Mouse (Mus musculus): ENCODE data around the gene Pou6f2.

The Pou6f2 gene

DNA sequence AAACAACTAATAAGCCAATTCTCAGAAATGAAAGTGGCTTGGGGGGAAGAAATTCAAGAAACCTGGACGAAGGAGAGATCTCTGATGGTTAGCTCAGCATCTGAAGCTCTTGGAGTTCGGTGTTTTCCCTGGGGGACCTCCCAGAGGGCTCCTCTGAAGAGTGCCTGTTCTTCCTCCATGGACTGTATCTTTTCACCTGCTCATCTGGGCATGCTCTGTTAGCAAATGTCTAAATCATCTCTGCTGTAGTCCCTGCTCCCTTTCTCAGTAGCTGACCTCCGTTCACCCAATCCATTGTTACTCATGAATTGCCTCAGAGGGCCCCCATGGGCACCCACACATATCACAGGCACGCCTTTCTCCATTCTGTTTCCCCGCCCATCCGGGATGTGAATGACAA, at the start of gene Pou6f2:
Gene Pou6f2, minus strand, starts transcription at position 101 of the 400 bp plus-strand sequence.
- DNase-seq, result no peak

DNA sequence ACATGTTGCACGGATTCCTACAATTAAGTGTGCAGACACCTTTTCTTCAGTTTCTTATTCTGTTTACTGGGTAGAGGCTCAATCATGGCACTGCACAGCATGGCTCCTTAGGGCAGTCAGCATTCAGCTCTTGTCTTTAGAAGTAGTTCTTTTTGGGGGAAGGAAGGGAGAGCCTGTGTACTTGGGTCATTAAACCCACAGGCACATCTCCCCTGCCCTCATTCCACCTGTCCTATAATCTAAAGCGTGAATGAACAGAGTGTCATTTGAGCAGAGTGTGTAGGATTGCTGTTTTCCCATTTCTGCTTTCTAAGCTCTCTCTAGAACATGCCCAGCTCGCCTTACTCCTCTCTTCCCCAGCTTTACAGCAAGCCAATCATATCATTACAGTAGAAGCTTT, 42.4 kb upstream of the Pou6f2 start:
- DNase-seq, result no peak

DNA sequence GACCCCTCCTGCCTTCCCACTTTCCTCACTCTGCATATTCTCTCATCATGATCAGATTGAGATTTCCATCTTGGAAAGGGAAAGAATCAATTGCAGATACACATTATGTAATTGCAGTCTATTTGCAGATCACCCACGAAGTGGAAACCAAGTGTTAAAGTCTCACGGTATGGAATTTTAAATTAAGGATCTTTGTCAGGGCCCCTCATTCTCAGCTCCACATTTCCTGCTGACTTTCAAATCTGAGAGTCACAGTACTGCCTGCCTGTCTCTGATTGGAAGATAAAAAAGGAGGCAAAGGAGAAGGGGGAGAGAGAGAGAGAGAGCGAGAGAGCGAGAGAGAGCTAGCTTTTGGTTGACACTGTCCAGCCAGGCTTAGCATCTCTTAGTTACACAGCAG, 9.8 kb downstream of the Pou6f2 start:
- no peak for DNase-seq

DNA sequence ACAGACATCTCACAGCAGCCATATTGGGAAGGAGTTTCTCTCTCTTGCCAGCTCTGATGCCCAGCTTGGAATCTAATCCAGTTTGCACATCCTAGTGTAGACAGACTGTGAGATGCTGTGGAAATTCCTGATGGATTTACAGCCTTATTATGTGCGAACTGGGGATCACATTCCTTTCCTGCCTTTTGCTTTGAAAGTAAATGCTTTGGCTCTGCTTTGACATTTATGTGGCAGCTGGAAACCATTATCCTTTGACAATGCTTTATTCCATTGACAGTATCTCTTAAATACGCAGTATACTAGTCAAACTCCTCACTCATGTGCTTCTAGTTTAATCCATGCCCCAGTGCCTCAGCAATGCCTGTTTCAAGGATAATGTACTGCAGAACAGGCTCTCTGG, 34.1 kb downstream of the Pou6f2 start:
- no peak for DNase-seq

DNA sequence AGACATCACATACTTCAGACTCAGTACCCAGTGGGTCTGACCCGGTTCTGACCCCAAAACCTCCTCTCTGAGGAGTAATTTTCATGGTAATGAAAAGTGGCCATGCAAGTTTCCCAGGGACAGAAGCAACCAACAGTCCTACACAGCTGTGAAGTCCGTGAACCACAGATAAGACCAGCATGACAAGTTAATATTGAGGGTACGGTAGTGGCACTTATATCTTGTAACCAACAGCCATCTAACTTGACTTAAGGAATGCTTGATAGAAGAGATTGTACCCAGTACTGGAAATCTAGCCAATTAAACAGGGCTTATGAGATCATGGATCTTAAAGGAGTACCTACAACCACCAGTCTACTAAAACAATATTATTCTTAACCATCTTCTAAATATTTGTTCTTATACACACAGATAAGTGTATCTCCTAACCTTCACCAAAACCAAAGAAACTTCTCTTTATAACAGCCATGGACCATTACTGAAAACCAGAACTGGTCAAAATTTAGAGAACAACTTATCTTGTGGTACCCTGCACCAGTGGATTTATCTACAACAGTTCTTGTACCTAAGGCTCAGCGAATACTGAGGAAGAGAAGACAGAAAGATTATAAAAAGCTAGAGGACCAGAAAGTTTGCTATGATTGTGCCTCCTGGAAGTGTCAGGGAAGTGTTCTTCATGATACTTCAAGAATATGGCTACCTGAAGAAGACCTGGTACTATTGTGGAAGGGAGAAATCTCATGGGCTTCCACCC, 52.7 kb downstream of the Pou6f2 start:
- DNase-seq, result no peak

DNA sequence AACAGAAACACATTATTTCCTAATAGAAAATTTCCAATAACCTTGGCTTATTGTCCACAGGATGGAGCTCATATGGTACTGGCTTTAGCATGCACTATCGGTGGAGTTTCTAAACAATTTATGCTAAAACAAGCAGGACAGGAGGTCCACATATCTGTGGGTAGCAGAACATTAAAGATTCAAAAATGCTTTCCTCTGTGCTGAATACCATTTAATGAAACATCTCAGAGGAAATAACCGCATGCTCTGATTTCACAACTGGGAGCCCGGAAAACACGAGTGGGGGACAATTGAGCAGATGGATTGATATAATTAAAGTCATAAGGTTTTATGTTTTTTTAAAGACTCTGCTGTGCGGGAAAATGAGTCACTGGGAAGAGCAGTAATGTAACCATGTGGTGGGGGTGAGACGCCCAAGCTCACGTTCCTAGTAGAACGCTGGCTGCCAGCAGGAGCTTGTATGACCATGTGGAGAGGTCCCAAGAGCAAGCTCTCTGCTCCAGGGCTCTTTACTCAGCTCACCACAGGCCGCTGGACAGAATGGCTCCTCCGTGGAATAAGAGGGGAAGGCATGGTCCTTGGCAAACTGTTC, 58.5 kb downstream of the Pou6f2 start:
- no peak for DNase-seq

DNA sequence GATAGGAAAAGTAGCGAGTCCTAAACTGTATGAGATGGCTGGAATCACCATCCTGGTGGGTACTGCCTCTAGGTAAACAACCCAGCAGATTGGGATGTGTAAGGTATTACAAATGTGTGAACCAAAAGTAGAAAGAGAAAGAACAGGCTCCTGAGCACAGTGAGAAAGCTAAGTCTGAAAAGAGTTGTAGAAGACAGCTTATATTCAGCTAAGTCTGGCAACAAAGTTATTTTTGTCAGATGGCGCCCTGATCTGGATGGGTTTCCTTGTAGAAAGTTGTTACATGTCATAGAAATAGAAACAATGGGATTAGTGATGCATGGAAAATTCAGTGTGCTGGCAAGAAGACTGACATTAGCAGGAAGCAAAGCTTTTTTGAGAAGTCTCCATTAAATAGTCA, 59.5 kb downstream of the Pou6f2 start:
- DNase-seq, result no peak

DNA sequence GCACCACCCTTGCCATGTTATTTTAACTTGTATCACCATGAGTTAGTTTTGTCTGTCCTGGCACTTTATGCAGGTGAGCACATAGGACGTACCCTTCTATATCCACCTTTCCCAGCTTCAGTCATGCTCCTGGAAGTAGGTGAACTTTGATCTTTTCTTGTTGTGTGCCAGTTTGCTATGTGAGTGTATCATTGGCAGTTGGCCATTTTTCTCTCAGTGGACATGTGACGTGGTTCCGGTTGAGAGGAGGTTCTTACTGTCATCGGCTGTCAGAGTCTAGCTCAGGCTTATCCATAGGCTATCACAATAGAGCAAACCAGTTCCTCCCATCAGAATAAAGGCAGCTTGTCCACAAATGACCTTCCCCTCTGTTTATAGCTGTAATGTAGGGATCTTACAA, 63.5 kb downstream of the Pou6f2 start:
- no peak for DNase-seq

DNA sequence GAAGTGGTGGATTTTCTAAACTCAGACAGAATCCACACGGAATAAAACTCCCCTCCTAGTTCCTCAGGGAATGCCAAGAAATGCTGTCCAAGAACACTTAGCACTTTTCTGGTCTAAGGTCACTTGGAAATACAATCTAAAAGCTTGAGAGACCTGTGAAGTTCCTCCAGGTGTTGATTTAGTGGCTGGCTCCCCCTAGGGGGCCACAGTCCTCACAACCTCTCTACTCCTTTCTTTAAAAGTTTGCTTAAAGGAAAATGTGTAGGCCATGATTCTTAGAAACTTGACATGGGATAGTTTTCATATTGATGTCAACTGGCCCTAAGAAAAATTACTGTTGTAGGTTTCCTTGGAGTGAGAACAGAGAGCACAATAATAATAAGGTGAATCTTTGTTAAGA, 64.9 kb downstream of the Pou6f2 start:
- peak; percentile 0 for DNase-seq

DNA sequence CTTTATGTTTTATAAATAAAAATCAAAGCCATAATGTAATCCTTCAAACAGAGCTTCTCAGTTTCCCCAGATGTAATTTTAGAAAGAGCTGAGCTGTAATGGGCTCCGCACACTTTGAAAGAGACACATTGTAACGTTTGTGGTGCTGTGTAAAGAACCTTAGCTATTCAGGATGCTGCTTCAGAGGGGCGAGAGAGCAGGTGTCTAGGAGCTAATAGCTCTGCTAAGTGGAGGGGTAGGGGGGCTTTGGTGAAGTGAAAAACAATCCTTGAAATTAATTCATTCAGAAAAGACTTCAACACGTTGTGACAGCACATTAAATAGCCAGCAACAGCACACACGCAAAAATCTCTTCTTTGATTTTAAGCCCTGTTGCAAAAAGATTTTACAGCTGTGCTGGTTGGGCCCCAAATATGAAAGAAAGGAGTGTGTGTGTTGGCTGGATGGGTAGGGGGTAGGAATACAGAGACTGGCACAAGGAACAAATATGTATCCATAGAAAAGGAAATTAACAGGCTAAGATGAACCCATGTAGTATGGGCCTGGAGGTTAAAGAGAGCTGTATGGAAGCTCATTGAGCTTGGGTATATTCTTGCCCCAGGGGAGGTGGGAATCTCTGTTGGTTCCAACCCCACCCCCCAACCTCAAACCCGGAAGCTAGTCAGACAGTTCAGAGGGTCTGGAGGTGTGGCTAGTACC, 73.4 kb downstream of the Pou6f2 start:
- DNase-seq, result no peak

DNA sequence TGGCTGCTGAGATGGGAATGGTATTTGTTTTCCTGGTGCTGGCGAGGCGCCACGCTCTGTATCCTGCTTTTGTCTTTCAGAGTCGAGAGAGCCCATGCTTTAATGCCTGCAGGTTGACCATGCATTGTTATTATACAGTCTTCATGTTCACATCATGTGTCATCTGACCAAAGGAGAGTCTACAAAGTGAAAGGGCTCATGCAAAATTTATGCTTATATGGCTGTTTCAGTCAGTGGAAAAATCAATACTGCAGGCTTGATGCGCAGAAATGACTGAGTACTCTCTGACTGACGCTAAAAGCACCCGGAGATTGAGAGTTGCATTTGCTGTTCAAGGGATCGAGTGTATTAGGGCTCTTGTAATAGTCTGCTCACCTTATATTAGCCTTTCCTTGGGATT, 74.1 kb downstream of the Pou6f2 start:
- DNase-seq, result no peak

DNA sequence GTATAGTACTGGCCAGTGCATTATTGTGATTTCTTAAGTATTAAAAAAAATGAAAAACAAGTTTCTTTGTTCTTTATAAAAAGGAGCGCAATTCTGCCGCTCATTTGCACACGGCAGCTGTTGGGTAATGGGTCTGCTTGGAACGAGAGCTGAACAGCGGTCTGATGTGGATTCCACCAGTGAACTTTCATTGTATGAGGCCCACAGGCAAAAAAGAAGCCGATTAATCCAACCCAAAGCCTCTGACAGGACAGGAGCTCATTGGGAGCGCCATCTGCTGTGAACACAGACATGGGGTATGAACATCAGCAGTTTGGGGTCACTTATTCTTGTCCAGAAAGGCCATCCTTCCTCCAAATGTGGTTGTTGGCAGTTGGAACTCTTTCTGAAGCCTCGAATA, 84.9 kb downstream of the Pou6f2 start:
- no peak for DNase-seq

DNA sequence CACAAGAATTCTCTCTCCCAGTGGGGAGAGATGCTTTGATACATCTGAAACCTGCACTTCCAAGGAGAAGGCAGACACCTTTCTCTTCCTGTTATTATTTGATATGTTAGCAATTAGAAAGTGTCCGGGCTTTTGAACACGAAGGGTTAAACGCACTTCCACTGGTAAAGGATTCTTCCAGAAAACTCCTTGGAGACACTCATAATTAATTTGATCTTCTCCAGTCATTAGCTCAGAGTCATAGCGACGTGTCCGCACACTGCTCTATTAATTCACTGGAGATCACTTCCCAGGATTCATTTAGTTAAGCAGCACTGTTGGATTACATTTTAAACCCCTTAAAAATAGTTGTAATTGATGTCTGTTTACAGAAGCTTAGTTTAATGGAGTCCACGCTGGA, 88.5 kb downstream of the Pou6f2 start:
- DNase-seq, result no peak

DNA sequence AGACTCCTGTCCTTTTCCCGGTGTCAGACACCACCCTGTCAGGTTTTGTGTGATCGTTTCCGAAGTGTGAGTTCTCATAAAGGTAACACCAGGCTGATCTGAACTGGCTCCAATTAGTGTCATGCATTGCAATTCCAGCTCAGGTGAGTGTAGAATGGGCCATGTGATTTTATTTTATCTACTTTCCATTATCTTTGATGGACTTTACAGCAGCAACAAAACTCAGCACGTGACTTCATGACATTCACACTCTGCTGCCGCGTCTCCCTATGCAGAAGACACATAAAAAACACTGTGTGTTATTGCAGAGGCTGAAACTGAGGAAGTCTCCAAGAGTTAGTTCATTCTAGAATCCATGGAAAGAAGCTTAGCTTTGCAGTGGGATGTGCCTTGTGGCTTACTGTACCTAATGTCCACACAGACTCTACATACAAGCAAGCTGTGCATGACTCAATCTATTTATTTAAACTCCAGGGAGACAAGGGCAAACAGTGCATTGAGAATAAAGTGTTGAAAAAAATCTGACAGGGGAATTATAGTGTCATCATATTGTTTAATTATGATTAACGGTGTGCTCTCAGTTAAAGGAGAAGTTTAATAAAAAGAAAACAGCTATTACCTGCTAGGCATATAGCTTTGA, 90.9 kb downstream of the Pou6f2 start:
- DNase-seq, result no peak

DNA sequence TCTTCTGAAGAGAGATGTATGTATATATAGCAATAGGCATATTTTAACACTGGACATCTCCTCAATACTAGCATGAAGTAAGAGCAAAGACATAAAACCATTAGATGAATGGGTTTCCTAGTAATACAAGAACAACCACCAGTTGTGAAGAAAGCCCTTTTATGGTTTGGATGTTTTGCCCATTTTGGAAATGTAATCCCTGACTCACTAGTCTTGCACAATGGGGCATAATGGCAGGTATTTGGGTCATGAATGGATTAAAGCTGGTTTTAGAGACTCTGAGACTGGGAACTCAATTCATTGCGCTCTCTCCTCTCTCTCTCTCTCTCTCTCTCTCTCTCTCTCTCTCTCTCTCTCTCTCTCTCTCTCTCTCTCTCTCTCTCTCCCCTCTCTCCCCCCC, 97.5 kb downstream of the Pou6f2 start:
- no peak for DNase-seq

DNA sequence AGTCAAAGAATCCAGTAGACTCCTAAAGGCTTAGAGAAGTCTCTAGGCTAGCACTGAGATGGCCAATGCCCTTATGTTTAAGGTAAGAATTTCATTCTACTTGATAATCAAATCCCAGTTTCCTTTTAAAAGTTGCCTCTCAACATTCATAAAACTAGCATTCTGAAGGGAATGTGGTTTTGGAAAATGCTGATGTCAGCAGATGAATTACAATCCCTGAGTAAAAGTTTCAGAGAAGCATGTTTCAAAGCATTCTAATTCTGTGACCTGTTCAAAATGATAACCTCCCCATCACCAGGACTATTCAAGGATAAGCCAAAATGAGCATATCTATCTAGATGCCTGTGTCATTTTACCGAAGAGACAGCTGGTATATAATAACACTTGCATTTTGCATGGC, 104.0 kb downstream of the Pou6f2 start:
- no peak for DNase-seq

DNA sequence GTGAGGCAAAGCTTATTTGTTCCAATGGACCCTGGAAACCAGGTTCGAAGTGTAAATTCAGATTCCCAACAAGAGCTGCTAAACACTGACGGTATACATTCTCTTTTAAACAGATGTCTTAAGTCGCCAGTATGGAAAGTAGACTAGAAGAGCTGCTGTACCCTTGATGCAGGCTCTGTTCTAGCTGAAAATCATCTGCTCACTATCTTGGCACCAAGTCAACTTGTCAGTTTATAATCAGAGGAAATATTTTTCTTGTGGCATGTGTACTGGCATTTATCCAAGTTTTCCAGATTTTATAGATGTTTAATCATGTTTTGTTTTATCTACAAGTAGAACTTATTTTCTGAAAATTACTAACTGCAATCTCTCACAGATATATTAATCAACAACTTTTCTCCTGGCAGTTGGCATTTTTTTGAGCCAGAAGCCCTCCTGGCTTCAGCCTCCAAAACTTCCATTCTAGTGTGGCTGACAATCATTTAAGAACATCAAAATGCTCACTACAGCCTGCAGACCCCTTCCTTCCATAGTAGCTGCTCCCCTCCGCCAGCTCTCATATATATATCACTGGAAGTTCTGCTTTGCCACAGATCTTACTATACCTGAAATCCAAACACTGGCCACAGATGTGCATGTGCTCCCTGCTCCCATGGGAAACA, 107.1 kb downstream of the Pou6f2 start:
- no peak for DNase-seq

DNA sequence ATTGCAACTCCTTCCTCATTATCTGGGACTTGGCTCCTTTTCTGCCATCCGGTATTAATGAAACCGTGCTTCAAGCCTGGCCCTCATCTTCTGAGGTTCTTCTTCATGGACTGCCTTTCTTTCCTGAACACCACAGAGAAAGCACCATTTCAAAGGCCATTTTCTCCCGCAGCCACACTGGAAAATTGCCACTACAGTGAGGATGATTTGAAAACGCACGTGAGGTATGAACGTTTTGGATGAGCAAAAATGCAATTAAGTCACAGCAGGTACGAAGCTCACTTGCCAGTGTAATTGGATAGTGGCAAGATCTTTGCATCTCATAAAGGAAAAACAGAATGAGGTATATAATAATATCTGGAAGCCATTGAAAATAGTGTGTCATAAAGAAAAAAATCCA, 110.0 kb downstream of the Pou6f2 start:
- no peak for DNase-seq

DNA sequence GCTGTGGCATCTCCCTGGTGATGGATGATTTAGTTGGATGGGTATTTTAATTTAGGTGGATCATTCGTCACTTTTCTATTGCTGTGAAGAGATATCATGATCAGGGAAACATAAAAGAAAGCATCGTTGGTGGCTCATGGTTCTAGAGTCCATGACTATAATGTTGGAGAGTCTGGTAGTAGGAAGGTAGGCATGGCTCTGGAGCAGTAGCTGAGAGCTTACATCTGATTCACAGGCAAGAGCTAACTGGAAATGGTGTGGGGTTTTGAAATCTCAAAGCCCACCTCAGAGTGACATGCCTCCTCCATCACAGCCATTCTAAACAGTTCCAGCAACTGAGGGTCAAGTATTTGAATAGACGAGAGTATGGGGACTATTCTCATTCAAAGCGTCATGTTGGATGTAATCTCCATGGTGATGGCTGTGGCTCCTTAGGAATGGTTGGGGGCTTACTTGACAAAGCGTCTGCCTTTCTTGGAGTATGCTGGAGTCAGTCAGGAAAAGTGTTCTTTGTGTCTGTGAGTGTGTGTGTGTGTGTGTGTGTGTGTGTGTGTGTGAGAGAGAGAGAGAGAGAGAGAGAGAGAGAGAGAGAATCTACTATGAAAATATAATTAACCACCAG, 115.0 kb downstream of the Pou6f2 start:
- DNase-seq, result no peak

DNA sequence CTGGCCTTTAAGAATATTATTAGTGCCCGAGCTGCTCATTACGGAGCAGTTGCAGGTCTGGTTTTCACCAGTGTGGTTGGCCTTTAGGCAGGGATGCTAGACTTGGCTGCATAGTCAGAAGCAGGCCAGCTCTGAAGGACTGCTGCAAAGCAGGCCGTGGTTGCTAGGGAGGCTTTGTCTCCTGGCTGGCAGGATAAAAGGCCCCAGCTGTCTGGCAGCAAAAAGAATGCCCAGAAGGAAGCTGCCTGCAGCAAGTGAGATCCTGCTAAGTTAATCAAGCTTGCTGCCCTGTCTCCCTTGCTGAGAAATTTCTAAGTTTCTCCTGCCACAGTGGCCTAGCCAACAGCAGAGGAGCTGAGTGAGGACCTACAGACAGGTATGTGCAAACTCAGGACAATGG, 116.4 kb downstream of the Pou6f2 start:
- no peak for DNase-seq

DNA sequence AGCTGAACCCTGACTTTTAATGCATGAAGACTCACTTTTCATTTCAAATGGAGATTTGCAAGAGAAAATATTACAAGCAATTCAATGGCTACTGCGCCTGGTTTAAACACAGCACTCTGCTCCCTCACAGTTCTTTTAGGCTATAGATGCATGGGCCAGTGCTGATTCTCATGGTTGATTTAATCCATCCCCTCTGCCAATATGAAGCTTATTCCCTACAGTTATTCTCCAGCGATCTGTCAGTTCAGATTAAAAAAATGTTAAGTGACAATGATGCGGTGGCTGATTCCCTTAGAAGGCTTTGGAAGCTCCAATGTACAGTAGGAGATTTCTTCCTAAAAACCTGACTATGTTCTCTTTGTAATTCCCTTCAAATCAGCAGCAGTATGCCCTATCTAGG, 144.4 kb downstream of the Pou6f2 start:
- no peak for DNase-seq

DNA sequence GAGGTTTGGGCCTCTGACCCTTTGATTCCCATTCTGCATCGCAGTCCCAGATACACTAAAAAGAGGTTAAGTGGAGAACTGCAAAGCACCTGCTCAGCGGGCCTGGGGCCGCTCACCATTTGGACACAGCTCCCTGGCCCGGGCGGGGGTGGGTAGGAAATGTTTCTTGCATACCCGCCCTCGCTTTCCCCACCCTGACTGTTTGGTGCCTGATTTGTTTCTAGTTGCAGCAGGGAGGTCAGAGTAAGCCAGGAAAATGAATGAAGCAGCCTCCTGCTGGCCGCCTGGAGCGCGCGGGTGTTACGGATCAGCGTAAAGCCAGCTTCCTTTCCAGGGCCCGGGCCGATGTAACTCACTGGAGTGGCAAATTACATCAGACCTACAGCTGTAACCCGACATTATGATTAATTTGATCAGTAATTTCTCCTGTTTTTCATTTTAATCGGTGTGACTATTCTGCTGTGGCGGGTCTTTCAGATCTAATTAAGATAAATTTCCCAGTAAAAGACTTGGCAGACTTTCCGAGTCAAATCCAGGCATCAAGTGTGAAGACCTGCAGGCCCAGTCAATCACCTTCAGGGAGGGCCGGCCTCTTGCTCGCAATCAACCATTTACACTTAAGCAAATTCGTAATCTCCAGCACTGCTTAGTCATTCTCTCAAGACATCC, 178.8 kb downstream of the Pou6f2 start:
- no peak for DNase-seq

Measured in lung, postnatal 36 days (tissue).